Mouse (Mus musculus) Muller cell, postnatal 12 days (primary cell): ENCODE measurements around the gene L3mbtl2.

ENCODE experiments used
- DNase-seq: peaks from one replicate; pipeline ENCODE4 v3.0.0-alpha.2; 2015; ENCODE audit errors: inconsistent ontology term

L3mbtl2 gene

DNA sequence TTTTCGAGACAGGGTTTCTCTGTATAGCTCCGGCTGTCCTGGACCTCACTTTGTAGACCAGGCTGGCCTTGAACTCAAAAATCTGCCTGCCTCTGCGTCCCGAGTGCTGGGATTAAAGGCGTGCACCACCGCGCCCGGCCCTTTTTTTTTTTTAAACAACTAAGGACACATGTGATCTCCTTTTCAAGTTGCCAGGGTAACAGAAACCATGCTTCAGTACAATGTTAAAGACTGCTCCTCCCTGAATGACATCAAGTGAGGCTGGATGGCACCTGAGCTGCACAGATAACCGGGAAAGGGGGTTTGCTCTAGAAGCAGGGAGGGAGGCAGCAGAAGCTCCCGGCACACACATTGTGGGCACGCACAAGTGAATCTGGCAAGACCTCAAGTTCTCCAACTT lies 45.3 kb downstream of the L3mbtl2 start:
- no peak for DNase-seq

- no peak for DNase-seq
Observed at GRCm38 (mm10) chr15:81709686-81710085, 46.0 kb downstream of the L3mbtl2 start.

- no peak for DNase-seq
Observed at GRCm38 (mm10) chr15:81710801-81711200, 47.1 kb downstream of the L3mbtl2 start.

DNA sequence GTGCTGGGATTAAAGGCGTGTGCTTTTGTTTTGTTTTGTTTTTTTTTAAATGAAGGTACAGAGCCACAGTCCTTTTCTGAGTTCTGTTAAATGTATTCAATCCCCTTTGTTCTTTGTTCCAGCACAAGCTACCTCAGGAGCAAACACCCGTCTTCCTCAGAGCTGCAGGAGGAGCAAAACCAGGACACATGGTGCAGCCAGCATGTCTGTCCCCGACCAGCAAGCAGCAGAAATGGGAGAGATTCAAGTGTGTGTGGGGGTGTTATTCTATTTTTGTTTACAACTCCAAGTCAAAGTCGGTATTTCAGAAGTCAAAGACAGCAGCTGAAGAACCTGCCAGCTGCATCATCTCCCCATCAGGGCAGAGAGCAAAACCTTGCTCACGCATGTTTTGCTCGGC lies 50.1 kb downstream of the L3mbtl2 start:
- no peak for DNase-seq

- DNase-seq, result no peak
Observed at GRCm38 (mm10) chr15:81718336-81719138, 54.8 kb downstream of the L3mbtl2 start.

DNA sequence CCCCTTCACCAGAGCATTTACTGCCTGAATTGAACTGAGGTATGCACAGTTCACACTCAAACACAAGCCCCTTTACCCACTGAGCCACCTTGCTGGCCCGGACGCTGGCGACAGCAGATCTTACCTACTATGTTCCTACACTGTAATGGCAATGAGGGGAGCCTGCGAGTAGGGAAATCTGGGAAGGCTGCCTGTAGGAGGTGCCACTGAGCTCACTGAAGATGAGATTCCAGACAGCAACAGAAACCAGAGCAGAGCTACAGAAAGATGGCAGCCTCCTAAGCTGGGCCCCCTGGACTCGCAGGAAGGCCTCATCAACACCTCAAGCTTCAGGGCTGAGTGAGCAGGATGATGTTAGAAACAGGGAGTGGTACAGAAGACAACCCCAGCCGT lies 55.4 kb downstream of the L3mbtl2 start:
- DNase-seq, result no peak

DNA sequence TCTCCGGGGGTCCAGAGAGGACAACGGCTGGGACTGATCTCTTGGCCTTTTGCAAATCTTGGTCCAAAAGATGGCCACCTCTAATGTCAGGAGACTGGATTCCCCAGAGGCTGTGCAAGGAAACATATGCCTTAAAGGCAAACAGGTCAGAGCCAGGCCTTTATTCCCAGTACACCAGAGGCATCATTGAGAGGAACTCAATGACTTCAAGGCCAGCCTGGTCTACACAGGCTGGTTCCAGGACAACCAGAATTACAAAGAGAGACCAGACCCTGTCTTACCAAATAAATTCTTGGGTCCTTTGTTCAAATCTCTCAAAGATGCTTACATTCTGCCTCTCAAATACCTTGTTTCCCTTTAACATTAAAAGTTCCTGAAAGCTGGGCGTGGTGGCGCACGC lies 58.7 kb downstream of the L3mbtl2 start:
- DNase-seq, result no peak

DNA sequence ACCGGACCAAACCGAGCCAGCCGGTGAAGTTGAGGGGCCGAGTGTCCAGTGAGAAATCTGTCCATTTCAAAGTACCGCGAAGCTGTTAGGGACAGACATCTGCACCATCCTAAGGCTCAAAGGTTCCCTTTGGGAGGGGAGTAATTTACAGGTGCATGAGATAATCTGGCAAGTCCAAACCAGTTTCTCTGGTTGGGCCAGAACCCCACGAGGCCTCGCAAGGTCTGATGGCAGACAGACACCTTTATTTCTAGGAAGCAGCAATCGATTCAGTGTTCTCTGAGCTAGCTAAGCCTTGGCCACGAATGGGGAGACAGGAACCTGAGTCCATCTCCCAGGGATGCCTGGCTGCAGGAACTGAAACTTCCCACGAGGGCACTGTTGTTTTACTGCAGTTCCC lies 60.0 kb downstream of the L3mbtl2 start:
- DNase-seq, result no peak

GRCm38 (mm10) chr15:81725965-81726364 lies 62.3 kb downstream of the L3mbtl2 start:
- DNase-seq, result no peak

DNA sequence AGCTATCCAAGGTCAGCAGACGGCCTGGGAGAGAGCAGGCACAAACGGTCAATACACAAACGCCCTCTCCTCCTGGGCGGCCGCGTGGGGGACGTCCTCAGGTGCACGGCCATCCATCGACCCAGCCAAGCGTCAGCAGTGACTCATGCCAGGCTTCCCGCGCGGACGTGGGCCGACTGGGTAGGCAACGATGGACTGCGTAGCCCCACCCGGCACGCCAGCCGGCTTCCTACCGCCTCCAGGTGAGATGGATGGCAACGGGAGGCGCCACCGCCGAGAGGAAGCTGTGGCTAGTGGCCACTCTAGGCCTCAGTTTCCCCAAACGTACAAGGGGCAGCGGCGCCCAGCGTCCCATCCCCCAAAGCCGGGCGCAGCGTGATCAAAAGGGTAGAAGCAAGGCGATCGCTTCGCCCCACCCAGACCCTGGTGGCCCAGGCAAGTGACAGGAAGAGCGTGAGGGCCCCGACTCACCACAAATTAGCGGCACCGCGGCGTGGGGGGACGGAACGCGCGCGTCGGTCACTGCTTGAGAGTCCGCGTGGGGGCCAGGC lies 65.6 kb downstream of the L3mbtl2 start:
- DNase-seq, result peak; percentile 52

- peak; percentile 99 for DNase-seq
Observed at GRCm38 (mm10) chr15:81729792-81730635, 66.3 kb downstream of the L3mbtl2 start.

GRCm38 (mm10) chr15:81735075-81735474 lies 71.4 kb downstream of the L3mbtl2 start:
- DNase-seq, result no peak
